Mouse (Mus musculus): ENCODE results near the gene Mboat1. TPM values are rescaled to one million over a fixed set of nuclear protein-coding genes. Genes with fewer than 3 reads are reported as not detected.

Gene Mboat1
- total and polyA plus RNA-seq, 2 experiments from 2014 or later: 1.0 to 1.6 TPM

DNA sequence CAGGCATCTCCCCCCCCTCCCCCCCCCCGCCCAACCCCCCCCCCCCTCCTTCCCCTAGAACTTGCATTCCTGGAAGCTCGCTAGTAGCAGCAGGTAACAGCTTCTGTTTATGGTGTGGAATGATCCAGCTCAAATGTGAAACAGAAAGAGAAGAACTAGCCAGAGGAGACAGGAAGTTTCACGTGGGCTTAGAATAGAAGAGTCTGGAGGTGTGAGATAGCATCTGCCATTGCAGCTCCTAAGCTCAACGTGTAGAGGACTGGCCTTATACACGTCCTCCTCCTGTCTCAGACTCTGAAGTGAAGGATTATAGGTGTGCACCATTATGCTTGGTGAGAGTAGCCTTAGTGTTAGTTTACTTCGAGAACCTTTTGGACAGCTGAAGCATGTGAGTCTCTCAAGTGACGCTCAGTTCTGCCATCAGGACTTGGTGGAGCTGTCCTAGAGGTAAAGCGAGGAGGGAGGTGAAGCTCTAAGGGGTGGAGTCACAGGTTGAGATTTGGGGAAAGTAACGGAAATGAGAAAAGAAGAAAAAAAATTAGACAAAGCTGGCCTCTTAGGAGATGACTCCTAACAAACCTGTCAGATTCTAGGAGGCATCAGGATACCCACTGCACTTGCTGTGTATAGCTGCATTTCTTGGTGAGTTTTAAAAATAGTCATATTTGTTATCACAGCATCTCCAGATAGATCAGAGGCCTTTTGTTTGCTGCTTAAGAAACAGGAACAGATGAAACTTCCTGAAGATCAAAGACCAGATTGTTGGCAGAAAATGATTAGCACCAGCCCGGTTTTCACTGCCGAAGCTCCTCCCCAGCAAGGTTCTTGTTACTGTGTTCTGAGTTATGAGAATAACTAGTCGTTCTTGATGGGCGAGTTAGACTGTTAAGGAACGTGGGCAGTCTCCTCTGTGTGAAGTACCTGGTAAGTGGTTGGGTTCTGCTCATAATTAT lies 30.1 kb downstream of the Mboat1 start:
- Histone ChIP-seq H3K4me1 (ENCODE audit: control insufficient read depth, insufficient read depth) (no peaks in the 10 kb centered on the region), H3K9me3 (replicated peaks; ENCODE audit: control insufficient read depth, low read length) (no peaks in the 10 kb centered on the region), H3K4me3 (ENCODE audit: low read depth, low read length) (no peak overlapping the region), H3K27me3 (ENCODE audit: control insufficient read depth, insufficient read depth, low read length) (no peaks in the 10 kb centered on the region), H3K27ac (ENCODE audit: low read depth) (no peak overlapping the region; the same call in 1 of the 2 replicates), H3K9ac (replicated peaks; ENCODE audit: low read depth, low read length) (no peak overlapping the region), H3K36me3 (replicated peaks; ENCODE audit: control insufficient read depth, insufficient read depth, low read length) (no peaks in the 10 kb centered on the region), H3K4me2 (ENCODE audit: low read depth, low read length) (no peak overlapping the region)
- TF ChIP-seq EP300 (IDR thresholded peaks at IDR 0.05; ENCODE audit: low read depth) (no peak), CTCF (IDR thresholded peaks at IDR 0.05; ENCODE audit: low read depth) (no peak)
- 58% methylated on average over 13 of the region's 14 CpGs for WGBS
- ATAC-seq (ENCODE audit: insufficient read depth, low read depth) (no peak), DNase-seq (ENCODE audit: low spot score) (no peak)

DNA sequence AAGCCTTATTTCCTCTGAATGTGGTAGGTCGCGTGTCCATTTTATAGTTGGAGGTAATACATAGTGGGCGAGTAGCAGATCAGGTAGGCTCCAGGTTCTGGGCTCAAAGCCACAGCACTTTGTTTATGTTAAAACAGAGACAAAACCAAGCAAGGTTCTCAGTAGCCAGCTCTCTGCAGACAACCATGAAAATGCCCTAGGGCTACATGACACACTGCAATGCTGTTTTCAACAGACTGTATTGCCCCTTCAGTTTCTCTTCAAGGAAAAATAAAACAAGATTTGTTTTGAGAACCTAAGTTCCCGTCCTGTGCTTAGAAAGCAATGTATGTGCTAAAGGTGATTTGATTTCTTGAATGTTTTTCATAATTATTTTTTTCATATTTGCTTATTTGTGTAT lies 31.2 kb downstream of the Mboat1 start:
- no peak overlapping the region for H3K4me2 ChIP-seq (ENCODE audit: low read depth, low read length)
- no peak overlapping the region for H3K4me3 ChIP-seq (ENCODE audit: low read depth, low read length)
- no peak overlapping the region for H3K9ac ChIP-seq (replicated peaks; ENCODE audit: low read depth, low read length)
- H3K4me1 ChIP-seq (ENCODE audit: control insufficient read depth, insufficient read depth): no peaks in the 10 kb centered on the region
- H3K27ac ChIP-seq (ENCODE audit: low read depth): no peak overlapping the region
- H3K36me3 ChIP-seq (replicated peaks; ENCODE audit: control insufficient read depth, insufficient read depth, low read length): no peaks in the 10 kb centered on the region
- H3K9me3 ChIP-seq (replicated peaks; ENCODE audit: control insufficient read depth, low read length): no peaks in the 10 kb centered on the region
- H3K27me3 ChIP-seq (ENCODE audit: control insufficient read depth, insufficient read depth, low read length): no peaks in the 10 kb centered on the region
- ATAC-seq (ENCODE audit: insufficient read depth, low read depth) (no peak), DNase-seq (ENCODE audit: low spot score) (no peak)
- no peak for TF ChIP-seq CTCF (IDR thresholded peaks at IDR 0.05; ENCODE audit: low read depth)
- TF ChIP-seq EP300 (IDR thresholded peaks at IDR 0.05; ENCODE audit: low read depth): no peak
- WGBS: 81% methylated on average over 4 of the region's 4 CpGs

DNA sequence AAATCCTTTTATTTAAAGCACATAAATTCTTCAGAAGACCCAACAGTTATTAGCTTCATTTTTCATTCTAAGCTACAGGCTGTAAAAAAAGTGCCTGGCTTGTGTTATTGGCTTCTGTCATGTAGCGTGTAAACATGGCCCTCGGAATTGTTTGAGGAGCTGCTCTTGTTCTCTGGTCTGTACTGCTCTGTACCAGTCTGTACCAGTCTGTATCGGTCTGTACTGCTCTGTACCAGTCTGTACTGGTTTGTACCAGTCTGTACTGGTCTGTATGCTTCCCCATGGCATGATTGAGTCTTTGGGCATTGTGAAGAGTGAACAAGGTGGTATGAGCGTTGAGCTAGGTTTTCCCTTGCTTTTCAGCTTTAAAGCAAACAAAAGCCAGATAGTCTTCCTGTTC lies 32.5 kb downstream of the Mboat1 start:
- DNase-seq (ENCODE audit: low spot score) (no peak), ATAC-seq (ENCODE audit: insufficient read depth, low read depth) (no peak)
- 87% methylated on average over 4 of the region's 4 CpGs for WGBS

DNA sequence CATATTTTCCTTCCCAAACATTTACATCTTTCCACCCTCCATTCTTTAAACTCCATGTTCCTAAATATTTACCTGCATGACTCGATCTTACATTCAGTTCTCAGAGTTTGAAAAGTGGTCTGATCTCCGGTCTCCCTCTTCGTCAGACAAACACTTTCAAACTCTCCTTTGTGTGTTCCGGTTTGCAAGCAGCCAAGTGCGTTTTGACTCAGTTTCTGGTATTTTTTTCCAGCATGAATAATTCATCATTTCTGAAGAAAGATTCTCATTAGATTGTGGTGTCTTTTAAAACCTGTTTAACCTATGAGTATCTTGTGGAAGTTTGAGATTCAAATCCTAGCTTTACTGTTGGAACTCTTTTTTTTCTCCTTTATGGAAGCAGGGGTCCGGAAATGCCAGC lies 33.8 kb downstream of the Mboat1 start:
- no peak for ATAC-seq (ENCODE audit: insufficient read depth, low read depth)
- Histone ChIP-seq H3K27me3 (ENCODE audit: control insufficient read depth, insufficient read depth, low read length) (no peaks in the 10 kb centered on the region), H3K36me3 (replicated peaks; ENCODE audit: control insufficient read depth, insufficient read depth, low read length) (no peaks in the 10 kb centered on the region), H3K4me2 (ENCODE audit: low read depth, low read length) (no peak overlapping the region), H3K9me3 (replicated peaks; ENCODE audit: control insufficient read depth, low read length) (no peaks in the 10 kb centered on the region), H3K27ac (ENCODE audit: low read depth) (no peak overlapping the region), H3K4me1 (ENCODE audit: control insufficient read depth, insufficient read depth) (no peaks in the 10 kb centered on the region), H3K9ac (replicated peaks; ENCODE audit: low read depth, low read length) (no peak overlapping the region), H3K4me3 (ENCODE audit: low read depth, low read length) (no peak overlapping the region)
- TF ChIP-seq EP300 (IDR thresholded peaks at IDR 0.05; ENCODE audit: low read depth) (no peak), CTCF (IDR thresholded peaks at IDR 0.05; ENCODE audit: low read depth) (no peak)
- WGBS: 84% methylated on average over 6 of the region's 6 CpGs
- DNase-seq (ENCODE audit: low spot score): no peak

More for the DNA sequence above, 32.5 kb downstream of the Mboat1 start:
- H3K27ac ChIP-seq (ENCODE audit: low read depth): no peak overlapping the region
- no peak overlapping the region for H3K4me2 ChIP-seq (ENCODE audit: low read depth, low read length)
- TF ChIP-seq CTCF (IDR thresholded peaks at IDR 0.05; ENCODE audit: low read depth): no peak
- no peak for TF ChIP-seq EP300 (IDR thresholded peaks at IDR 0.05; ENCODE audit: low read depth)
- no peaks in the 10 kb centered on the region for H3K4me1 ChIP-seq (ENCODE audit: control insufficient read depth, insufficient read depth)
- no peaks in the 10 kb centered on the region for H3K36me3 ChIP-seq (replicated peaks; ENCODE audit: control insufficient read depth, insufficient read depth, low read length)
- no peaks in the 10 kb centered on the region for H3K27me3 ChIP-seq (ENCODE audit: control insufficient read depth, insufficient read depth, low read length)
- H3K9me3 ChIP-seq (replicated peaks; ENCODE audit: control insufficient read depth, low read length): no peaks in the 10 kb centered on the region
- H3K9ac ChIP-seq (replicated peaks; ENCODE audit: low read depth, low read length): no peak overlapping the region
- H3K4me3 ChIP-seq (ENCODE audit: low read depth, low read length): no peak overlapping the region

DNA sequence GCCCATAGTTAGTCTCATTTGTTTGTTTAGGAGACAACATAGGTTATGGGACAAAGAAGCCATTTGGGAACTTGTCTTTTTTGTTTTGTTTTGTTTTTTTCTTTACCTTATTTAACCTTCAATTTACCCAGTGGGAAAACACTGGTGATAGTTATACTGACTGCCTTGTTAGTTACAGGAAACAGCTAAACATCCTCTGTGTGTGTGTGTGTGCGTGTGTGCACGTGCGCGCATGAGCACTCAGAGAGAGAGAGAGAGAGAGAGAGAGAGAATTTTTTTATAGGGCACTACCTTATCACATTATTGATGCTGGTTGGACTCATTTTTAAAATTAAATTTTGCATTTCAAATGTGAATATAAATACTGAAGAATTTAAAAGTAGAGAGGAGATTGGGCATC lies 38.3 kb downstream of the Mboat1 start:
- H3K36me3 ChIP-seq (replicated peaks; ENCODE audit: control insufficient read depth, insufficient read depth, low read length): no peaks in the 10 kb centered on the region
- no peak for ATAC-seq (ENCODE audit: insufficient read depth, low read depth)
- H3K9me3 ChIP-seq (replicated peaks; ENCODE audit: control insufficient read depth, low read length): no peaks in the 10 kb centered on the region
- no peak overlapping the region for H3K27ac ChIP-seq (ENCODE audit: low read depth)
- TF ChIP-seq CTCF (IDR thresholded peaks at IDR 0.05; ENCODE audit: low read depth): no peak
- no peak for TF ChIP-seq EP300 (IDR thresholded peaks at IDR 0.05; ENCODE audit: low read depth)
- DNase-seq (ENCODE audit: low spot score): no peak
- H3K4me2 ChIP-seq (ENCODE audit: low read depth, low read length): no peak overlapping the region
- H3K27me3 ChIP-seq (ENCODE audit: control insufficient read depth, insufficient read depth, low read length): no peaks in the 10 kb centered on the region
- no peak overlapping the region for H3K9ac ChIP-seq (replicated peaks; ENCODE audit: low read depth, low read length)
- no peak overlapping the region for H3K4me3 ChIP-seq (ENCODE audit: low read depth, low read length)
- H3K4me1 ChIP-seq (ENCODE audit: control insufficient read depth, insufficient read depth): no peaks in the 10 kb centered on the region
- 89% methylated on average over 4 of the region's 4 CpGs for WGBS

Data from heart, postnatal 0 days (tissue).